Mouse (Mus musculus) intestine, postnatal 0 days (tissue): Measurements from ENCODE around the gene Serpinb1c. TPM values are rescaled to one million over a fixed set of nuclear protein-coding genes. Genes with fewer than 3 reads are reported as not detected.
A peak's percentile ranks its signal among the peaks of the same experiment; 100 is the strongest.

Source experiments
- ATAC-seq: fragments of 200-750 bp; cut with Nextera tagmentation; 2 replicates; pipeline ENCODE4 v1.8.0; 2017; ENCODE audit warnings: mild to moderate bottlenecking, moderate TSS enrichment, moderate library complexity
- H3K27ac ChIP-seq: fragments of 300-500 bp; sonication (generic); 2 replicates; pipeline ENCODE4 v1.5.1; 2014; ENCODE audit warnings: mild to moderate bottlenecking, low read depth, low read length, moderate library complexity
- H3K27me3 ChIP-seq: fragments of 300-500 bp; sonication (generic); replicated peaks from 2 replicates; pipeline ENCODE4 v1.6.1; 2014; ENCODE audit warnings: low read length, mixed read lengths; ENCODE audit not compliant: control insufficient read depth, insufficient read depth
- H3K36me3 ChIP-seq: fragments of 300-500 bp; sonication (generic); 2 replicates; pipeline ENCODE4 v1.6.1; 2014; ENCODE audit warnings: mild to moderate bottlenecking, moderate library complexity; ENCODE audit not compliant: control insufficient read depth, insufficient read depth
- H3K4me1 ChIP-seq: fragments of 300-500 bp; sonication (generic); replicated peaks from 2 replicates; pipeline ENCODE4 v1.6.1; 2014; ENCODE audit warnings: antibody characterized with exemption, low read length, mixed read lengths; ENCODE audit not compliant: control insufficient read depth, insufficient read depth
- H3K4me2 ChIP-seq: fragments of 300-500 bp; sonication (generic); replicated peaks from 2 replicates; pipeline ENCODE4 v1.6.1; 2014; ENCODE audit warnings: low read depth, mild to moderate bottlenecking, moderate library complexity
- H3K4me3 ChIP-seq: fragments of 300-500 bp; sonication (generic); 2 replicates; pipeline ENCODE4 v1.5.1; 2014; ENCODE audit warnings: low read depth, low read length
- H3K9ac ChIP-seq: fragments of 300-500 bp; sonication (generic); 2 replicates; pipeline ENCODE4 v1.6.1; 2014; ENCODE audit warnings: mild to moderate bottlenecking, low read depth, low read length
- H3K9me3 ChIP-seq: fragments of 300-500 bp; sonication (generic); 2 replicates; pipeline ENCODE4 v1.6.1; 2016; ENCODE audit warnings: mixed run types; ENCODE audit not compliant: control insufficient read depth
- CTCF ChIP-seq: sonication (generic); IDR thresholded peaks from 2 replicates; pipeline ENCODE4 v1.5.1; 2016; ENCODE audit warnings: low read depth, mild to moderate bottlenecking, control low read depth, antibody characterized with exemption, moderate library complexity
- WGBS: fragments of 180-500 bp; shearing (Covaris S2); extraction: QIAGEN DNeasy Blood & Tissue Kit; methylation state at CpG from one replicate; pipeline ENCODE4 v1.1.7; 2014; 5-methylcytosine and 5-hydroxymethylcytosine counted together
- polyA plus RNA-seq: library from polyadenylated mRNA; unstranded; fragments of >200 nt; fragmentation: Nextera tagmentation; extraction: Ambion mirVana; gene quantifications from 2 replicates; pipeline ENCODE4 v1.2.1, GENCODE M21; 2015

Gene Serpinb1c
- polyA plus RNA-seq, 1 experiment from 2014 or later: not detected

DNA sequence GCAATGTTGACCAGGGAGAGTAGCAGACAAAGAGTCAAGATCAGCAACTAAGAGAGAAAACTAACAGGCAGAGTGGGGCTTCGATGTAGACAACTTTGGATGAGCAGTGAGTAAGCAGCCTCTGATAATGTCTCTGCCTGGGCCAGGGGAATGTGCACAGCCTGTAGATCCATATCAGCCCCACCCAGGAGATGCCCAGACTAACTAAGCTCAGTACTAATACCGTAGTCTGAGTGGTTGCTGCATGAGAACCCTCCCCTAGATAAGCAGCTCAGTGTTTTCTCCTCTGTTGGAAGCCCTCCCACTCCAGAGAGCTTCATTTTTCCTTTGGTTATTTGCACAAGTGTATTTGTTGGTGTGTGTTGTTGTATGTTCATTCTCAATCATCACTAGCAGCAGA is 28.6 kb upstream of the Serpinb1c start:
- H3K36me3 ChIP-seq: no peaks in the 10 kb centered on the region
- H3K9ac ChIP-seq: no peak overlapping the region
- TF ChIP-seq CTCF: no peak
- WGBS: 46% methylated on average over 2 of the region's 2 CpGs
- H3K4me2 ChIP-seq: no peak overlapping the region
- no peaks in the 10 kb centered on the region for H3K27me3 ChIP-seq
- H3K4me1 ChIP-seq: no peaks in the 10 kb centered on the region
- no peak overlapping the region for H3K27ac ChIP-seq
- no peak overlapping the region for H3K4me3 ChIP-seq
- ATAC-seq: no peak
- no peaks in the 10 kb centered on the region for H3K9me3 ChIP-seq

DNA sequence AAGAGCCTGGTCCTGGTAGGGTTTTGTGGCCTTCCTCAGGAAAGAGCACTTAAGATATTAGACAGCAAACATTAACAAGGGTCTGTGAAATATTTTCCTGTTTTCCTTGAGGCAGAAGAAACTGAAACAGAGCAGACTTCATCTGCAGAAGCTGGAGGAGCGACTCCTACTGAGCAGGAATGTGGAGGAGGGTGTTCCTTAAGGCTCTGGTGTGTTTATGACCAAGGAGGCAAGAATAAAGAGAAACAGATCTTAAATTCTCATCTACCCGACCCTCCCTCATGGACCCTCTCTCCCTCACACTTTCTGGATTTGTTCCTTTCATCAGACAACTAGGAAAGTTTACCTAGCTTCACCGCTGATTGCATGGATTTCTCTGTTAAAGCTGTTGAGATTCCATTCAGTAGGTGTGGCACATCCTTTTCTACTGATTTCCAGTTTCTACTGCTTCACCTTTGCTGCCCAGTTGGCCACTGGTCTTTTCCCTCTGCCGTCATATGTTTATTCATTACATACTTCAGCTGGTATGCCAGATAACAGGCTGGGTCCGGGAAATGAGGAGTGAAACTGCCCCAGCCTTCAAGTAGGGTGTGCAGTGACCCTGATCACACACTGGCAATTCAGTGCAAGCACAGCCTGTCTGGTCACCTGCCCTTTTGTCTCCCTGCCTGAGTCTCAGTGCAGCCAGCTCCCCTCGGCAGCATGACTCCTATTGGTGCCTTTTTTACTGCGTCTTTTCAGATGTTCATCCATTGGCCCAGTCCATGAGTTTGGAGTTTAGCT is 26.8 kb upstream of the Serpinb1c start:
- 0 out of 2 replicates have a peak, but pooled peaks have one; percentile 5 for TF ChIP-seq CTCF
- Histone ChIP-seq H3K9me3 (no peaks in the 10 kb centered on the region), H3K9ac (no peak overlapping the region), H3K36me3 (no peaks in the 10 kb centered on the region), H3K4me2 (no peak overlapping the region), H3K4me3 (no peak overlapping the region), H3K27ac (peak overlapping the region; percentile 61), H3K27me3 (no peaks in the 10 kb centered on the region), H3K4me1 (no peaks in the 10 kb centered on the region)
- 21% methylated on average over 7 of the region's 7 CpGs for WGBS
- peak; percentile 94 for ATAC-seq

DNA sequence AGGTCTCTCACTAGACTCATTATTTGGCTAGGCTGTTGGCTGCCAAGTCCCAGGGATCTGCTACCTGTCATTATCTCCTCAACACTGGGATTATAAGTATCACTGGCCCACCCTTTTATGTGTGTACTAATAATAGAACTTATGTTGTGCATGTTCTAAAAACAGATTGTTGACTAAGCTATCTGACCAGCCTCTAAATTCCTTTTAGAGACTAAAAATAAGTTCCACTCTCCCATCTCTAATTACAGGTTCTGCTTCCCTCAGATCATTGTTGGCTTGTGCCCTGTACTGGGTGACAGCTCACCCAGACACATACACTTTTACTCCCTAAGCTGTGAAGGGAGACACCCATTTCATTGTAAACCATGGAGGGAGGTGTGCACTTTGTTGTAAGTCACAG is 24.6 kb upstream of the Serpinb1c start:
- Histone ChIP-seq H3K27me3 (no peaks in the 10 kb centered on the region), H3K4me3 (no peak overlapping the region), H3K27ac (no peak overlapping the region), H3K4me2 (no peak overlapping the region), H3K9ac (no peak overlapping the region), H3K9me3 (no peaks in the 10 kb centered on the region), H3K4me1 (no peaks in the 10 kb centered on the region), H3K36me3 (no peaks in the 10 kb centered on the region)
- no peak for TF ChIP-seq CTCF
- no peak for ATAC-seq

DNA sequence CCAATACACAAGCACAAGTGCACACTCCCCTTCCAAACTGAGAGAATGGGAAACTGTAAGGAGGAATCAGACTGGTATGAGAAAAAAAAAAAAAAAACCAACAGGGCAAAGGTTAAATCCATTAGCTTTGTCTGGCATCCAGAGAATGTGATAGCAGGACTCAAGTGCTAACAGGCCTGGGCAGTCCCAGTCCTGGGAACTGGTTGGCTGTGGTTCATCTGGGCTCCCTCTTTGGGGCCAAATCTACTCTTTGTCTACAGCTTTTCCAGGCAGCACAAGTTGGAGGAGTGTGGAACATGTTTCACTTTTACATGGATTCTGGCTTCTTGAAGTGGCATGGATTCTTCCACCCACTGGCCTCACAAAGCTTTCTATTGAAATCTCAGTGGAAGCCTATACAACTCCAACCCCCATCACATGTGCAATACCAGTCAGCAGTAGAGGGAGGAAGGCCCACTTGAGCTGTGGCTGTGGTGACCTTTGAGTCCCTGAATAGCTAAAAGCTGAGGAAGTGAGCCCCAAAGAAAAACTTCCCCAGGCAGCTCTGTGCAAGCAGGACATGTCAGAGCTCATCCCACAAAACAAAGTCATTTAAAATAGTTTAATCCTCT is 14.9 kb upstream of the Serpinb1c start:
- ATAC-seq: no peak
- no peak overlapping the region for H3K4me2 ChIP-seq
- no peak overlapping the region for H3K9ac ChIP-seq
- H3K27me3 ChIP-seq: no peaks in the 10 kb centered on the region
- no peaks in the 10 kb centered on the region for H3K36me3 ChIP-seq
- no peaks in the 10 kb centered on the region for H3K9me3 ChIP-seq
- H3K4me3 ChIP-seq: no peak overlapping the region
- no peak overlapping the region; the same call in 1 of the 2 replicates for H3K27ac ChIP-seq
- TF ChIP-seq CTCF: no peak
- 0 out of 2 replicates have a peak, but pooled peaks cover 6% of the 10 kb centered on the region for H3K4me1 ChIP-seq

DNA sequence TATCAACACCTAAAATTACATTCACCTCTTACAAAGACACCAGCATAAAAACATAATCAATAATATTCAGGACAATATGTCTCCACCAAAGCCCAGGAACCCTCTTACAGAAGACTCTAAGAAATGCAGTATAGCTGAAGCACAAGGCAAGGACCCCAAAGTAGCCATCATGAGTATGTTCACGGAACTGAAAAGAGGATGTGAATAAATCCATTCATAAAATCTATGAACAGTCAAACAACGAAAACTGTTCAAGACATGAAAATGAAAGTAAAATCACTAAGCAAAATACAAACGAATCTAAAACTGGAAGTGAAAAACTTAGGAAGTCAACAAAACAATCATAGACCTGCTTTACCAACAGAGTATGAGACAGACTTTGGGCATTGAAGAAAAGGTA is 10.2 kb upstream of the Serpinb1c start:
- H3K4me2 ChIP-seq: no peak overlapping the region
- no peak overlapping the region for H3K4me3 ChIP-seq
- ATAC-seq: no peak
- no peak overlapping the region for H3K9ac ChIP-seq
- no peaks in the 10 kb centered on the region for H3K9me3 ChIP-seq
- no peaks in the 10 kb centered on the region for H3K36me3 ChIP-seq
- H3K27me3 ChIP-seq: no peaks in the 10 kb centered on the region
- 75% methylated on average over 3 of the region's 3 CpGs for WGBS
- H3K4me1 ChIP-seq: 0 out of 2 replicates have a peak, but pooled peaks cover 6% of the 10 kb centered on the region
- no peak for TF ChIP-seq CTCF
- H3K27ac ChIP-seq: no peak overlapping the region

DNA sequence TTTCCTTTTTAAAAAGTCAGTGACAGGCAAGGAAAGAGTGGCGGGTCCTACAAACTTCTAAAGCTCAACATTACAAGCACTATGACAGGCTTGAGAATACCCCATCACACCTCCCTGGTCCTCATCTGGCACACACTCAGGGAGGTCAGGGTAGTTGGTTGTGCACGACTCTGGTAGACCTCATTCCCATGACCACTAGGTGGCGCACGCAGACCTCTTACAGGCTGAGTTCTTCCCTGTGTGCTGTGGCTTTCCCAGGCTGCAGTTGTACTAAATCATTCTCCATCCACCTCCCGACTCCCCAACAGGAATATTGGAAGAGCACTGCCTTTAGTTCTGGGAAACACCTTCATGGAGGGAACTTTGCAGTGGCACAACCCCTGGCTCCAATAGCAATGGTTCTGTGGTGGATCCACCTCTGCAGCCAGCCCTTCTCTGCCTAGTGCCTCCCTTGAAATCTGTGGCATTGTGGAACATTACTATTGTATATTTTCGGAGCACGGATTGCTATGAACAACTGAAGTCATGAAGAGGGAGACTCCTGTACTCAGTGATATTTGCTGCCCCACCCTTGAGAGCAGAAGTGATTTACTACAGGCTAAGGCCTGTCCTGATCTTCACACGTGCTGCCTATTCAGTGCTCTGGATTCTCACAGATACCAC is 5.3 kb upstream of the Serpinb1c start:
- Histone ChIP-seq H3K4me1 (no peaks in the 10 kb centered on the region), H3K27ac (no peak overlapping the region), H3K9ac (no peak overlapping the region), H3K27me3 (no peaks in the 10 kb centered on the region), H3K4me3 (no peak overlapping the region), H3K9me3 (no peaks in the 10 kb centered on the region), H3K4me2 (no peak overlapping the region), H3K36me3 (no peaks in the 10 kb centered on the region)
- peak; percentile 99 for TF ChIP-seq CTCF
- WGBS: 29% methylated on average over 8 of the region's 8 CpGs
- ATAC-seq: peak; percentile 84
